Mouse (Mus musculus): ENCODE data around the gene Col25a1. TPM values are rescaled to one million over a fixed set of nuclear protein-coding genes. Genes with fewer than 3 reads are reported as not detected.

Col25a1 gene
- polyA plus RNA-seq, 1 experiment: 0.05 TPM

DNA sequence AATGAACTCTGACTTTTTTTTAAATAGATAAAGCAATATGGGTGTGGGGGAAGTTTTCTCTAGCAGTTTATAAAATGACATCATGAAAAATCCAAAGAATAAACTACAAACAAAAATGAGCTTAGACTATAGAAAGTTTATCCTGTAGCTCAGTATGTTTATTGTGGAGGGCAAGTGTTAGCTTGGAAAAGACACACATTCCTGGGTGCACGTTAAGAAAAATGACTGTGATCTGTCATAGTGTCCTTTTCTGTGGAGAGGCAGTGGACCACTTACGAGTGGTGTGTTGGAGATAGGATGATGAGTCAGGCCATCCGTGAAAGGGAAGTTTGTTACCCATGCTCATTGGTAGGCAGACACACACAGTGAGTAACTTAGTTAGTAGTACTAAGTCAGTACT, 207.1 kb downstream of the Col25a1 start:
- H3K4me3 ChIP-seq (ENCODE audit: insufficient read depth, poor library complexity, severe bottlenecking): no peak overlapping the region
- H3K79me3 ChIP-seq (ENCODE audit: low read depth): no peaks in the 10 kb centered on the region
- no peaks in the 10 kb centered on the region for H3K36me3 ChIP-seq (ENCODE audit: control insufficient read depth, insufficient read depth)
- no peaks in the 10 kb centered on the region for H3K79me2 ChIP-seq (ENCODE audit: control insufficient read depth, insufficient read depth)
- H3ac ChIP-seq (ENCODE audit: control insufficient read depth, insufficient read length, low read depth): no peak overlapping the region
- TF ChIP-seq MYOG (IDR thresholded peaks at IDR 0.05; ENCODE audit: control insufficient read depth, extremely low read depth, insufficient read length) (no peak), CTCF (IDR thresholded peaks at IDR 0.05; ENCODE audit: control insufficient read depth, insufficient read depth, insufficient read length) (no peak), MYOD1 (IDR thresholded peaks at IDR 0.05; ENCODE audit: control insufficient read depth, insufficient read length, low read depth) (no peak), CEBPB (IDR thresholded peaks at IDR 0.05; ENCODE audit: low read depth) (no peak)
- no peaks in the 10 kb centered on the region for H3K27me3 ChIP-seq (ENCODE audit: control insufficient read depth, insufficient read depth, insufficient read length)

DNA sequence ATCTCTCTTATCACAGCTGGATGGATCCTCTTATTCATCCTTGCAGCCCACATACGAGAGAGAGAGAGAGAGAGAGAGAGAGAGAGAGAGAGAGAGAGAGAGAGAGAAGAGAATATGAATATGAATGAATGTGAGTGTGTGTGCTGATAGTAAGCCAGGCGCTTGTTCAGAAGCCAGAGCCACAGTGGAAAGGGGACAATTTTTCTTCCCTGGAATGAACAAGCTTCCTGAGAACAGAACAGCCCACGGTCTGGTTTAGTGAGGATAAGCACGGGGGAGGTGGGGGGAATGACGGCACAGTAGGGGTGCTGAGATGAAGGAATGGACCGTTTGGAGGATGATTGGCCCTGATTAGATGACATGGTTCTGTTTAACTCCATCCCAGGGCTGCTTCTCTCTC, 218.9 kb downstream of the Col25a1 start:
- Histone ChIP-seq H3K36me3 (ENCODE audit: control insufficient read depth, insufficient read depth) (no peaks in the 10 kb centered on the region), H3K4me3 (ENCODE audit: insufficient read depth, poor library complexity, severe bottlenecking) (no peak overlapping the region), H3ac (ENCODE audit: control insufficient read depth, insufficient read length, low read depth) (no peak overlapping the region), H3K79me3 (ENCODE audit: low read depth) (no peaks in the 10 kb centered on the region), H3K79me2 (ENCODE audit: control insufficient read depth, insufficient read depth) (no peaks in the 10 kb centered on the region), H3K27me3 (ENCODE audit: control insufficient read depth, insufficient read depth, insufficient read length) (no peaks in the 10 kb centered on the region)
- TF ChIP-seq MAX (IDR thresholded peaks at IDR 0.05) (no peak), CEBPB (IDR thresholded peaks at IDR 0.05; ENCODE audit: low read depth) (no peak), MYOG (IDR thresholded peaks at IDR 0.05; ENCODE audit: control insufficient read depth, extremely low read depth, insufficient read length) (no peak), FOSL1 (IDR thresholded peaks at IDR 0.05; ENCODE audit: insufficient read depth, low read length, poor library complexity, severe bottlenecking) (no peak), USF1 (IDR thresholded peaks at IDR 0.05; ENCODE audit: low read depth) (no peak), MYOD1 (IDR thresholded peaks at IDR 0.05; ENCODE audit: control insufficient read depth, insufficient read length, low read depth) (no peak), CTCF (IDR thresholded peaks at IDR 0.05; ENCODE audit: control insufficient read depth, insufficient read depth, insufficient read length) (no peak)

DNA sequence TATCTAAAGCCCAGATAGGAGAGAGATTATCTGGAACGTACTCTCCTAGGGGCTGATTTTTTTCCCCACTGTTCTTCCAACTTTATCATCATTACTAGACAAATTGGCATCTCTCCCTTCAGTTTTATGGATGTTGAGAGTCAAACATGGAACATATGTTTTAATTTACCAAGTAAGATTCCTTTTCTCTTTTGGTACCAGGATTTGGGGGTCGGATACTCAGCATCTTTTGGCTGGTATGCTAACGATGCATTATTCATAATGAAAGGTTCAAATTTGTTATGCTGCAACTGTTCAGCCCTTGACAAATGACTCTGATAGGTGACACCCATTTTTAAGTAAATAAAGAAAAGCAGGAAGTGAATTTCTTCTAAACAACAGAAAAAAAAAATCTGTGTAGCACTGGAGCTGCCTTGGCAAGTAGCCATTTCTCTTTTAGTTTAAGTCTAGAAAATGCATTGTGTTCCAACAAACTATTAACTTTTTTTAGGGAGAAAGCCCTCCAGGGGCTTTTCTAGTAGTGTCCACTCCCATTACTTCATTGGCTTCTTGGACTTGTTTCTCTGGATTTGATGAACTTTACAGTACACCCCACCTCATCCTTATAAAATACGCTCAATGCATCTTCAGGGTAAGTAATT, 223.2 kb downstream of the Col25a1 start:
- no peak overlapping the region for H3ac ChIP-seq (ENCODE audit: control insufficient read depth, insufficient read length, low read depth)
- TF ChIP-seq USF1 (IDR thresholded peaks at IDR 0.05; ENCODE audit: low read depth): no peak
- no peak for TF ChIP-seq MAX (IDR thresholded peaks at IDR 0.05)
- no peak for TF ChIP-seq CTCF (IDR thresholded peaks at IDR 0.05; ENCODE audit: control insufficient read depth, insufficient read depth, insufficient read length)
- TF ChIP-seq CEBPB (IDR thresholded peaks at IDR 0.05; ENCODE audit: low read depth): no peak
- no peak for TF ChIP-seq FOSL1 (IDR thresholded peaks at IDR 0.05; ENCODE audit: insufficient read depth, low read length, poor library complexity, severe bottlenecking)
- no peak for TF ChIP-seq MYOD1 (IDR thresholded peaks at IDR 0.05; ENCODE audit: control insufficient read depth, insufficient read length, low read depth)
- TF ChIP-seq MYOG (IDR thresholded peaks at IDR 0.05; ENCODE audit: control insufficient read depth, extremely low read depth, insufficient read length): no peak
- no peaks in the 10 kb centered on the region for H3K79me2 ChIP-seq (ENCODE audit: control insufficient read depth, insufficient read depth)
- no peaks in the 10 kb centered on the region for H3K79me3 ChIP-seq (ENCODE audit: low read depth)
- no peak overlapping the region for H3K4me3 ChIP-seq (ENCODE audit: insufficient read depth, poor library complexity, severe bottlenecking)
- H3K27me3 ChIP-seq (ENCODE audit: control insufficient read depth, insufficient read depth, insufficient read length): no peaks in the 10 kb centered on the region
- no peaks in the 10 kb centered on the region for H3K36me3 ChIP-seq (ENCODE audit: control insufficient read depth, insufficient read depth)

DNA sequence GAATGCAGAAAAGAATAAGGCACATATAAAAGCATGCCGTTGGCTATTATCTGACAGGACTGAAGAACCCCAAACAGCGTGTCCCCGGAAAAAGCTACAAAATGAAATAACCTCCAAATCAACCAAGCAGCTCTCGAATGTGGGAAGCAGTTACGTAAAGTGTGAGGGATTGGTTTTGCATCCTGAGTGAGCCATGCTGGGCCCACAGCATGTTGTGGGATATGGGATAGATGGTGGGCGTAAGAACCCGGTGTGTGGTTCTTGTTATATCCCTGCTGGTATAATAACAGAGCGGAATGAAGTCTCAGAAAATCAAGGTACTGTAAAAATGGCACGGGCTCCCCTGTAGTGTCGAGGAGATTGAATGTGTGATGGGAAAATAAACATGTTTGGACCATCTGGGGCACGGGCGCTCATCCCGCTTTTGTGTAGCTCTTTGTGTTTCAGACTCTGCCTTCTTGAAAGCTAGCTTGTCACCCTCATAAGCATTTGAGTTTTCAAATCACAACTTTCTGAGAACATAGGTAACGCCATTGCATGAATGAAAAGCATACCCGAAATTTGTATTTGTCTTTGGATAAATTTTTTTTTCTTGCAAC, 225.4 kb downstream of the Col25a1 start:
- H3K4me3 ChIP-seq (ENCODE audit: insufficient read depth, poor library complexity, severe bottlenecking): no peak overlapping the region
- no peaks in the 10 kb centered on the region for H3K79me2 ChIP-seq (ENCODE audit: control insufficient read depth, insufficient read depth)
- H3K27me3 ChIP-seq (ENCODE audit: control insufficient read depth, insufficient read depth, insufficient read length): no peaks in the 10 kb centered on the region
- no peaks in the 10 kb centered on the region for H3K36me3 ChIP-seq (ENCODE audit: control insufficient read depth, insufficient read depth)
- no peak overlapping the region for H3ac ChIP-seq (ENCODE audit: control insufficient read depth, insufficient read length, low read depth)
- H3K79me3 ChIP-seq (ENCODE audit: low read depth): no peaks in the 10 kb centered on the region
- TF ChIP-seq USF1 (IDR thresholded peaks at IDR 0.05; ENCODE audit: low read depth) (no peak), CEBPB (IDR thresholded peaks at IDR 0.05; ENCODE audit: low read depth) (no peak), MYOG (IDR thresholded peaks at IDR 0.05; ENCODE audit: control insufficient read depth, extremely low read depth, insufficient read length) (no peak), FOSL1 (IDR thresholded peaks at IDR 0.05; ENCODE audit: insufficient read depth, low read length, poor library complexity, severe bottlenecking) (no peak), MAX (IDR thresholded peaks at IDR 0.05) (no peak), CTCF (IDR thresholded peaks at IDR 0.05; ENCODE audit: control insufficient read depth, insufficient read depth, insufficient read length) (no peak), MYOD1 (IDR thresholded peaks at IDR 0.05; ENCODE audit: control insufficient read depth, insufficient read length, low read depth) (no peak)

DNA sequence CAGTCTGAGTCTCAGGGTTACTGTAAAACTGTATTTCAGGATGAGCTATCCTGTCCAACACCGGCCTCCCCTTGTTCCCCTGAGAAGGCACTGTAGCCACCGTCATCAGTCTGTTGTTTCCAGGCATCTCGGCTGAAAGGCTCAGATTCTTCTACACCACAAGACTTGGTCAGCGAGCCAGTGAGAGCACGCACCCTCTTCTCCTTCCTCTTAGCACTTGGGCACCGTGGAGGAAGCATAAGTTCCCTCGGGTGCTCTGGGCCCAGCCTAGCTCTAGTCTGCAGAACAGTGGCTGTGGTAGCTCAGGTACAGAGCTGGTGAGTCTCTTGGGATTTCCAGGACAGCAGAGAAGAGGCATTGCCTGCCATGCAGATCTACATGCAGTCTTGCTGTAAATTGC, 229.5 kb downstream of the Col25a1 start:
- TF ChIP-seq USF1 (IDR thresholded peaks at IDR 0.05; ENCODE audit: low read depth): no peak
- no peak for TF ChIP-seq MYOD1 (IDR thresholded peaks at IDR 0.05; ENCODE audit: control insufficient read depth, insufficient read length, low read depth)
- TF ChIP-seq CEBPB (IDR thresholded peaks at IDR 0.05; ENCODE audit: low read depth): no peak
- no peak for TF ChIP-seq FOSL1 (IDR thresholded peaks at IDR 0.05; ENCODE audit: insufficient read depth, low read length, poor library complexity, severe bottlenecking)
- TF ChIP-seq MAX (IDR thresholded peaks at IDR 0.05): no peak
- Histone ChIP-seq H3K4me3 (ENCODE audit: insufficient read depth, poor library complexity, severe bottlenecking) (no peak overlapping the region), H3K79me3 (ENCODE audit: low read depth) (no peaks in the 10 kb centered on the region), H3K36me3 (ENCODE audit: control insufficient read depth, insufficient read depth) (no peaks in the 10 kb centered on the region), H3ac (ENCODE audit: control insufficient read depth, insufficient read length, low read depth) (no peak overlapping the region), H3K27me3 (ENCODE audit: control insufficient read depth, insufficient read depth, insufficient read length) (no peaks in the 10 kb centered on the region), H3K79me2 (ENCODE audit: control insufficient read depth, insufficient read depth) (no peaks in the 10 kb centered on the region)

DNA sequence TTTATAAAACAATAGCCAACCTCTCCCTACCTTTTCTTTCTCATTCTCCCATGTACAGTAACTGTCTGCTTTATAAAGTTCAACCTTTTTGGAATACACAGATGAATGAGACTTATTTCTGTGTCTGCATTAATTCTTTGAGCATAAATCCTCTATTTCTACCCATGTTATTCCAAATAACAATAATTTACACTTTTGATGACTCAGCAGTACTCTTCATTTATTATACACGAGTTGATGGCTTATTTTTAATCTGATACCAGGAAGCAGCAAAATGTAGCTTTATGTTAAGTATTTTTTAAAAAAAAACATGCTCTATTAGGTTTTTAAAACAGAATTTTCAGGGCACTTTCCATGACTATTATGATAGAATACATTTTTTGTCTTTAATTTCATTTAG, 230.6 kb downstream of the Col25a1 start:
- H3K79me3 ChIP-seq (ENCODE audit: low read depth): no peaks in the 10 kb centered on the region
- H3ac ChIP-seq (ENCODE audit: control insufficient read depth, insufficient read length, low read depth): no peak overlapping the region
- TF ChIP-seq MAX (IDR thresholded peaks at IDR 0.05) (no peak), USF1 (IDR thresholded peaks at IDR 0.05; ENCODE audit: low read depth) (no peak), CEBPB (IDR thresholded peaks at IDR 0.05; ENCODE audit: low read depth) (no peak), MYOD1 (IDR thresholded peaks at IDR 0.05; ENCODE audit: control insufficient read depth, insufficient read length, low read depth) (no peak), FOSL1 (IDR thresholded peaks at IDR 0.05; ENCODE audit: insufficient read depth, low read length, poor library complexity, severe bottlenecking) (no peak), CTCF (IDR thresholded peaks at IDR 0.05; ENCODE audit: control insufficient read depth, insufficient read depth, insufficient read length) (no peak), MYOG (IDR thresholded peaks at IDR 0.05; ENCODE audit: control insufficient read depth, extremely low read depth, insufficient read length) (no peak)
- no peak overlapping the region for H3K4me3 ChIP-seq (ENCODE audit: insufficient read depth, poor library complexity, severe bottlenecking)
- H3K27me3 ChIP-seq (ENCODE audit: control insufficient read depth, insufficient read depth, insufficient read length): no peaks in the 10 kb centered on the region
- H3K36me3 ChIP-seq (ENCODE audit: control insufficient read depth, insufficient read depth): no peaks in the 10 kb centered on the region
- no peaks in the 10 kb centered on the region for H3K79me2 ChIP-seq (ENCODE audit: control insufficient read depth, insufficient read depth)

Data from C2C12 (cell line).